Mouse (Mus musculus) liver, adult 2 months (tissue): ENCODE results near the gene Gm42906.

Source experiments
- CTCF ChIP-seq: fragments of 200-500 bp; IDR thresholded peaks from 2 replicates; pipeline ENCODE4 v1.5.1; 2011; ENCODE audit warnings: low read depth, low read length, control low read depth
- POLR2A ChIP-seq: fragments of 200-500 bp; IDR thresholded peaks from 2 replicates; pipeline ENCODE4 v1.6.1; 2011; ENCODE audit warnings: low read length, control low read depth; ENCODE audit not compliant: insufficient read depth; ENCODE audit errors: extremely low read depth

GRCm38 (mm10) chr5:151129762-151130161 lies 298.2 kb downstream of the Gm42906 start:
- TF ChIP-seq CTCF (no peak), POLR2A (no peak)
